Mouse (Mus musculus) heart, postnatal 0 days (tissue): ENCODE measurements around the gene Cacna2d2.

Source experiments
- CTCF ChIP-seq: IDR thresholded peaks from 2 replicates; pipeline ENCODE4 v1.5.1; 2016; ENCODE audit warnings: antibody characterized with exemption, control low read depth, low read depth
- EP300 ChIP-seq: IDR thresholded peaks from 2 replicates; pipeline ENCODE4 v1.6.1; 2016; ENCODE audit warnings: antibody characterized with exemption, low read depth

DNA sequence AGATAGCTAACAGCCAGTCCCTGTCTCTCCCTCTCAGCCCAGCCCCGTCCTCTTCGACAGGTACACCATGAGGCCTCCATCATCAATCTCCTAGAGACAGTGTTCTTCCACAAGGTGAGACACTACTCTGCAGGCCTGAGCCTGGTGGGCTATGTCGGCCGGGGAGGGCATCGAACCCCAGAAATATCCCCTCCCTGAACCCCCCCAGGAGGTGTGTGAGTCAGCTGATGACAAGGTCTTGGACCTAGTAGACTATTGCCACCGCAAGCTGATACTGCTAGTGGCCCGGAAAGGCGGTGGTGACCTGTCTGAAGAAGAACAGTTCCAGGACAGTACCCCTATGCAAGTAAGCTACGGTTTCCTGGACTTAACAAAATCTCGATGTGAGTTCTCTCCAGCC is 149.4 kb downstream of the Cacna2d2 start:
- no peak for TF ChIP-seq CTCF
- TF ChIP-seq EP300 = no peak
